24 mouse cellular contexts compared by ENCODE assay signal in genomic region chr8:48202632-48203031, GRCm38 (mm10).
DNase-seq lines count a peak whose midpoint lies in the region; ATAC-seq and TF ChIP-seq lines count a peak whose summit lies in the region.
"Had no signal": no experiment of that assay in that cellular context is flagged by ENCODE, and none has a peak within 500 bp of the region (broad histone marks: within the 10 kb centered on the region; RNA-seq: fewer than 3 reads in every experiment).

No protein-coding gene starts in this region.

- no peak for ATAC-seq in midbrain, embryonic 16.5 days
- no peak for ATAC-seq in hindbrain, embryonic 16.5 days
- ATAC-seq: forebrain, embryonic 14.5 days; forebrain, embryonic 16.5 days; Patski had no signal

- TF ChIP-seq CTCF in E14TG2a.4 (conservative IDR thresholded peaks at IDR 0.05; ENCODE audit: low read length), result no peak

- 0 out of 2 replicates have a peak overlapping the region, but pooled peaks have one; percentile 14 for H3K4me3 ChIP-seq in E14TG2a.4 (replicated peaks; ENCODE audit: low read length)
- no peak overlapping the region for H3K4me3 ChIP-seq in midbrain, embryonic 16.5 days (ENCODE audit: low read depth, low read length)
- H3K4me3 ChIP-seq in hindbrain, embryonic 16.5 days (ENCODE audit: low read length), result no peak overlapping the region
- H3K4me3 ChIP-seq: embryonic facial prominence, embryonic 12.5 days; embryonic facial prominence, embryonic 15.5 days; erythroblast, embryonic 14.5 days; forebrain, embryonic 10.5 days; forebrain, embryonic 12.5 days had no signal

- no peaks in the 10 kb centered on the region for H3K27me3 ChIP-seq in E14TG2a.4 (ENCODE audit: insufficient read depth, low read length)
- H3K27me3 ChIP-seq in midbrain, embryonic 16.5 days (ENCODE audit: control insufficient read depth, insufficient read depth, low read depth, low read length), result no peaks in the 10 kb centered on the region
- H3K27me3 ChIP-seq in hindbrain, embryonic 16.5 days (replicated peaks; ENCODE audit: control insufficient read depth, insufficient read depth, low read length), result no peaks in the 10 kb centered on the region
- H3K27me3 ChIP-seq: embryonic facial prominence, embryonic 12.5 days; embryonic facial prominence, embryonic 15.5 days had no signal

- no peak overlapping the region for H3K4me2 ChIP-seq in midbrain, embryonic 16.5 days (ENCODE audit: low read length)
- no peak overlapping the region for H3K4me2 ChIP-seq in hindbrain, embryonic 16.5 days (ENCODE audit: low read length)
- H3K4me2 ChIP-seq: embryonic facial prominence, embryonic 12.5 days; embryonic facial prominence, embryonic 15.5 days; forebrain, embryonic 12.5 days had no signal

- H3K4me1 ChIP-seq in E14TG2a.4 (replicated peaks; ENCODE audit: low read depth, low read length), result peaks cover 75% of the 10 kb centered on the region
- no peaks in the 10 kb centered on the region for H3K4me1 ChIP-seq in midbrain, embryonic 16.5 days (ENCODE audit: control insufficient read depth, insufficient read depth, low read length)
- H3K4me1 ChIP-seq in hindbrain, embryonic 16.5 days (ENCODE audit: control insufficient read depth, insufficient read depth, low read depth, low read length), result peaks cover 4% of the 10 kb centered on the region

- no peak overlapping the region for H3K9ac ChIP-seq in midbrain, embryonic 16.5 days (ENCODE audit: low read depth, low read length)
- no peak overlapping the region for H3K9ac ChIP-seq in hindbrain, embryonic 16.5 days (ENCODE audit: low read depth, low read length)
- H3K9ac ChIP-seq: embryonic facial prominence, embryonic 12.5 days; embryonic facial prominence, embryonic 15.5 days; forebrain, embryonic 12.5 days had no signal

- H3K27ac ChIP-seq in midbrain, embryonic 16.5 days (ENCODE audit: low read length), result no peak overlapping the region
- no peak overlapping the region for H3K27ac ChIP-seq in hindbrain, embryonic 16.5 days (ENCODE audit: low read depth, low read length)
- H3K27ac ChIP-seq: embryonic facial prominence, embryonic 12.5 days; embryonic facial prominence, embryonic 15.5 days; forebrain, embryonic 10.5 days; forebrain, embryonic 12.5 days had no signal

- peak; percentile 89 for DNase-seq in ES-CJ7 (ENCODE audit: low read depth, low spot score)
- DNase-seq in R1 (ENCODE audit: low read depth, low spot score), result peak; percentile 96
- DNase-seq: adrenal gland, adult 2 months; adrenal gland, postnatal 10 days; adrenal gland, postnatal 25 days; cerebellum, adult 11 months; cerebellum, adult 18-20 months; cerebellum, adult 8-10 months; cerebellum, adult 9-11 months; cerebellum, postnatal 14 days; cerebellum, postnatal 36 days; embryo, embryonic 11 days had no signal

- 47% methylated on average over 3 of the region's 3 CpGs for WGBS in midbrain, embryonic 16.5 days
- WGBS in hindbrain, embryonic 16.5 days, result 61% methylated on average over 3 of the region's 3 CpGs

- no peaks in the 10 kb centered on the region for H3K36me3 ChIP-seq in E14TG2a.4 (ENCODE audit: insufficient read depth, low read length)
- no peaks in the 10 kb centered on the region for H3K36me3 ChIP-seq in midbrain, embryonic 16.5 days (ENCODE audit: control insufficient read depth, insufficient read depth, low read length)
- H3K36me3 ChIP-seq in hindbrain, embryonic 16.5 days (ENCODE audit: control insufficient read depth, insufficient read depth, low read length), result no peaks in the 10 kb centered on the region
- H3K36me3 ChIP-seq: embryonic facial prominence, embryonic 12.5 days; embryonic facial prominence, embryonic 15.5 days; forebrain, embryonic 10.5 days; forebrain, embryonic 12.5 days; G1E had no signal

- no peaks in the 10 kb centered on the region; the same call in 1 of the 2 replicates for H3K9me3 ChIP-seq in E14TG2a.4 (ENCODE audit: low read length)
- no peaks in the 10 kb centered on the region for H3K9me3 ChIP-seq in midbrain, embryonic 16.5 days (replicated peaks; ENCODE audit: control insufficient read depth, low read length, poor library complexity, severe bottlenecking)
- H3K9me3 ChIP-seq in hindbrain, embryonic 16.5 days (ENCODE audit: control insufficient read depth, low read length), result no peaks in the 10 kb centered on the region
- H3K9me3 ChIP-seq: embryonic facial prominence, embryonic 12.5 days; embryonic facial prominence, embryonic 15.5 days had no signal
